Mouse (Mus musculus): Measurements from ENCODE around the gene 1810030O07Rik.
"Not testable (repeated sequence)": the region's sequence is repeated elsewhere in the genome, so short reads cannot be mapped to it uniquely, and the experiment has no call there.

1810030O07Rik gene

DNA sequence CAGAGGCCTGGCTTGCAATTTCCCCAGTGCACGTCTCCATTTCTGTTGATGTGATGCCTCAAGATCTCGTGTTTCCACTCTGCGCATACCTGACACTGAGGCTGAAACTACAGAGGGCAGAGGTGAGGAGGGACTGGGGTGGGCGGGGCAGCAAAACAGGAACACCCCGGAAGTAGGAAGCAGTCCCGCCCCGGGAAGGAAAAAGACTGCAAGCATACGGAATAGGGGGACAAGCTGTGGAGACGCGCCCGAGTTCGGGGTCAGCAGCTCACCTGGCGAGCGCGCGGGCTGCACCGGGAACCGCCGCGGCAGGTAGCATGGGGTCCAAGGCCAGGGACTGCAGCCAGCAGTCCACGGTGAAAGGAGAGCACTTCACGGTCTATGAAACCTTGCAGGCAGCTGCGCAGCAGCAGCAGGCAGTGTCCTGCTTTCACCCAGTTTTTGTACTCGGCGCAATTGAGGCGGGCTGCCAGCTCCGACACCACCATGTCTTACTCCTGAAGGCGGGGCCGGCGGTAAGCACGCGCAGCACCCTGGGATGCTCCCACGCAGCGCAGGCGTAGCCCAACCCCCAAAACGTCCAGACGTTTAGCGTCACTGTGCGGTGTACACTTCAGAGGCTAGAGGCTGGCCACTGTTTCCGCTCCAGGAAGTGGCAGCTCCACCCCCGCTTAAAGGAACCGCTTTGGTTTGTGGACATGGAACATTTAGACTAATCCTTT is at the start of gene 1810030O07Rik:
Gene 1810030O07Rik (minus strand): TSS at position 615 of the 722 bp plus-strand sequence.
- DNase-seq (ENCODE audit: low spot score) = peak; percentile 88

DNA sequence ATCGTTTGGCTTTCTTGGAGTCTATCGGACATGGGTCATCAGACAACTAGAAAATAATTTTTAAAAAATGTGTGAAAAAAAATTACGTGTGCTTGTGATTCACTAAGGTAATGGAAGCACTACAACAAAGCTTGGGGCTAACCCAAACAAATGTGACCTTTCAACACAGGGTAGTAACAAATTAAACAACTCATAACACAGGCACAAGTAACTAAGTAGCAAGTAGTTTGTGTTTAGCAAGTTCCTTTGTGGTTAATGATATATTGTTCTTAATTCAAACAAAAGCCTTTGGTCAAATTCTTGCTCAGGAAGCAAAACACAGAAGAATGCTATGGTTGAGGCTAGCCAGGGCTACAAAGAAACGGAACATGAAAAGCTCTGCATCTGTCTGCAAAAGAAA is 42.6 kb upstream of the 1810030O07Rik start:
- no peak for DNase-seq (ENCODE audit: low spot score)

DNA sequence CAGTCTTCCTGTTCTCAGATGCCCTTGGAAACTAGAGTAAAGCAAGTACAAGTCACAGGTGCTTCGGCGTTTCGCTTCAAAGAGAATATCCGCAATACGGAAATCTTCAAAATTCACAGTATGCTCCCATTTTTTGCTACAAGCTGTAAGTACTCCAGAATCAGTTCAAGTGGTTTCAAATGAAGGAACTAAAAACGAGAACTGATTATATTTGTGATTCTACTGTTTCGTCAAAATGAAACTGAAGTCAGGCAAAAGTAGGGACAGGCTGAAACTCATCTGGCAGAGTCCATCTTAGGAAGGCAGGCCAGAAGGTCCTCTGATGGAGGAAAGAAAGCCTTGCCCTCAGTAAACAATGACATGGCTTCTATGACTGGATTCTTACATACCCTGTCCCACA is 40.3 kb upstream of the 1810030O07Rik start:
- DNase-seq (ENCODE audit: low spot score) = no peak

DNA sequence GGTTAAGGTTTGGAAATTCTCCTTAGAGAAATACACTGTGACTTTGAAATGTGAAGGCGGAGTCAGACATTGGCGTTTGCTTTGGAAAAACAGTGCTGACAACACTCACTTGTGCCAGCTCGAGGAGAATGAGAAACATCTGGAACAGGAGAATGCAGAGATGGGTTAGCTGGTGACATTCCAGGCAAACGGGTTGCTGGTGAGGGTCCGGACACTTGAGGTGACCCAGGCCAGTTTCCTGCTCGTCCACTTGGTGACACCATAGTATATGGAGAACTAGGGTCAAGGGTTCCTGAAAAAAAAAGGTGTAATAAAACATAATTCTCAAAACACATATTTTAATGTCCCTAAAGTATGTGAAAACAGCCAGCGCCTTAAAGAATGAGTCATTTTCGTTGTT is 13.4 kb upstream of the 1810030O07Rik start:
- no peak for DNase-seq (ENCODE audit: low spot score)

DNA sequence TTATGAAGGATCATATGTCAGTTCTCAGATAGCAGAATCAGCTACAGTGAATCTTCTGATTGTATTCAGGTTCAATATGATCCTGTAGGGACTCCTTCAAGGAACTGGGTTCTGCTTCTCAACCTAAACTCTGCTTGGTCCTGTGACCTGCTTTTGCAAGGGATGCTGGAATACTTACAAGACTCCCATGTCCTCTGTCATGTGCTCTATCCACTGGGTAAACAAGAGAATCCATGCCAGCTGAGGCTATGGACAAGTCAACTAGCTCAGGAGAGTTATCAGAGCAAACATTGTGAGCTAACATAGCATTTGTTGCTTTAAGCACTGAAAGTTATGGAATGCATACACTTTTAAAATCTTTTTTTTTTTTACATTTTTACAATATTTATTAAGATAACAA is 12.6 kb upstream of the 1810030O07Rik start:
- DNase-seq (ENCODE audit: low spot score) = no peak

DNA sequence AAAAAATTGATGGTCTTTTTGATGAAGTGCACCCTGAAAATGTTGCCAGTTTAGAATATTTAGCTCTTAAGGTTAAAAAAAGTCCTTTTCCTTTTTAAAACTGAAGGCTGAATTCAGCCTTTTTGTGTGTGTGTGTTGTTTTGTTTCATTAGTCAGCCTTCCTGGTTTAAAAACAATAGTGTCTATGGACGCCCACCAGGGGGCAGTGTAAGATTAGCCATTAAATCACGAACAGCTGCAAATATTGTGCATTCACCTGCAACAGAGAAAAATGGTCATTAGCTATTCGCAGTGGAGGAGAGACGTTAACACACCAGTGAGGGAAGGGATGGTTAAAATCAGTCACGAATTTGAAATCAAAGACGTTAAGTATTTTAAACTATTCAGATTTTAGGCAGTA is 3.9 kb upstream of the 1810030O07Rik start:
- peak; percentile 78 for DNase-seq (ENCODE audit: low spot score)

DNA sequence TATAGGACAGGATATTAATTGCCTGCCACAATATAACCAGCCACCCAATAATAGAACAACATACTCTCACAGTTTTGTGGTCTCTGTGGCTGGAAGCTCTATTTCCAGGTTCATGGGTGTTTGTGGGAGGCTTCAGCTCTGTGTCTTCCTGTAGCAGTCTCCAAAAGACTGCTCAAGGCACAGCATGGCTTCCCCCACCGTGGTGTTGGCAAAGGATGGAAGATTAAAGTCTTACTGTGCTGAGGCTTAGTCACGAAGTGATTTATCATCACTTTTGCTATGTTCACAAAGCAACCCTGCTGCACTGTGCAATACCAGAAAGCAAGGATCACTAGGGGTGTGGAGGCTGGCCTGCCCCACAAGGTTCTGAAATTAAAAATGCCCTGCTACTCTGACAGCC is 19.6 kb downstream of the 1810030O07Rik start:
- DNase-seq (ENCODE audit: low spot score) = no peak

DNA sequence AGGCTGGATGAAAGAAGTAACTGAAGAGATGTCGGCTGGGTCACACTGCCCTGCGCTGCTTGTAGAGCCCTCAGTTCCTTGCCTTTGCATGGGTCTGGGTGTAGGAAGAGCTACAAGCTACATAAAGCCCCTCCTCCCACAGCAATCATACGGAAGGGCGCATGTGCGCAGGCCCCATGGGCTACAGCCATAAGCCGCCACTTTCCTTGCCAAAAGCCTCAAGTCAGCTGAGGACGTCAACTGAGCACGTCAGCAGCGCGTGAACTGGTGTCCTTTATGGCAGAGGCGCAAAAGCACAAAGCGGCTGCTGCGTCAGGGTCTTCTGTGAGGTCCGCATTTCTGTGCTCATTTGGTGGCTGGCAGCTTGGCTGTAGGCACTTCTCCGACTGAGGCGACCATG is 21.6 kb downstream of the 1810030O07Rik start:
- DNase-seq (ENCODE audit: low spot score) = no peak

DNA sequence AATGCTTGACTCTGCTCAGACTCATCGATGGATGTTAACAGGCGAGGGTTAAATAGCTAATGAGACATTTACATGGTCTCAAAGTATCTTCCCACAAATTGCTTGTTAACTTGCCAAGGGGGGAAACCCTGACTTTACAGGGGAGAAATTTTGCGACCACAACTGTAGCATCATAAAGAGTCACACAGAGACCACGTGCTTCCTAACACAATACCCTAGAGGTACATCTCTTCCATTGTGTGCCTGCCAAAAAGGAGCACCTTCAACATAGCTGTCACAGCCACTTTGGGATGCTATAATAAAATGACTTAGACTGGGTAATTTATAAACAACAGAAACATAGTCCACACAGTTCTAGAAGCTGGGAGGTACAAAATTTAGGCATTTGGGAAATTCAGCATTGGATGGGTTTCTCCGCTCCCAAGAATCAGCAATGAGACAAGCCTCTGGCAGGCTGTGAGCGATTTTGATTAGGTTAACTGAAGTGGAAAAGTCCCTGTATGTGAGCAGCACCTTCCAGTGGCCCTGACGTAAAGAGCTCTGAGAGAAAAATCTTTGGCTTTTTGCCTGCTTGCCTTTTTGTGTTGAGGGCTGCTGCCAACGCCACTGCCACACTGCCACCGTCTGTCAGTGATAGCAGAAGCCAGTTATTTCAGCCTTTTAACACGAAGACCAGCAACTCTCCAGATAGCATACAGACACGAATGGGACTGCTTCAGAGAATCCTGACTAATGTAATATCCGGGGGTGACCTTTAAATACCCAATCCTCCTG is 27.8 kb downstream of the 1810030O07Rik start:
- DNase-seq (ENCODE audit: low spot score) = no peak

DNA sequence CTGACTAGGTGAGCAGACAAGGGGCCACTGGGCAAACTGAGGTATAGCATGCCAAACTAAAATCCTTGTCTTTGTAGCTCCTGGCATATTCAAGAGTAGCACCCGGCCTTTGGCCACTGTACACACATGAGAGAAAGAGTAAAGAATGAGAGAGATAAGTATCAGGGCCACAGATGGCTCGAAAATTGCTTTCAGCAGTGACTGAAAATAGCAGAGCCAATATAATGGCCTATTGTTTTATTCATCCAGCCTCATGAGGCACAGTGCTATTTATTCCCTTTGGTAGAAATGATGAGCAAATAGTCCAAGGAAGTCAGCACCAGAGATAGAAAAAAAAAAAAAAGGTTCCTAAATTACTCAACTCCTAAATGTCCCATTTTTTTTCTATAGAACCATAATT is 28.5 kb downstream of the 1810030O07Rik start:
- DNase-seq (ENCODE audit: low spot score) = no peak

DNA sequence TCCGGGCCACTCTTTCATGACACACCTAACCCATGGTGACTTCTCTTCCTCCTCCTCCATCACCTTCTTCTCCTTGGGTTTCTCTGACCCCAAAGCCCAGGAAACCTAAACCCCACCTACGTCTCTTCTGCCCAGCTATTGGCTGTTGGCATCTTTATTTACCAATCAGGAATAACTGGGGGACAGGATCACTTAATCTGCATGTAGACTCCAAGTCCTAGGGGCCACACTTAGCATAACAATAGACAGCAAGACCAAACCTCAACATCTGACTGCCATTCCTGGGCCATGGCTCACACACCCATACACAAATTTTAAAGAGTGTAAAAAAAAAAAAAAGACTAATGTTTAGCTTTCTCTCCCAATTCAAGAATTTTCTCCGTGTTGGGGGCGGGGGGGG is 48.3 kb downstream of the 1810030O07Rik start:
- no peak for DNase-seq (ENCODE audit: low spot score)

DNA sequence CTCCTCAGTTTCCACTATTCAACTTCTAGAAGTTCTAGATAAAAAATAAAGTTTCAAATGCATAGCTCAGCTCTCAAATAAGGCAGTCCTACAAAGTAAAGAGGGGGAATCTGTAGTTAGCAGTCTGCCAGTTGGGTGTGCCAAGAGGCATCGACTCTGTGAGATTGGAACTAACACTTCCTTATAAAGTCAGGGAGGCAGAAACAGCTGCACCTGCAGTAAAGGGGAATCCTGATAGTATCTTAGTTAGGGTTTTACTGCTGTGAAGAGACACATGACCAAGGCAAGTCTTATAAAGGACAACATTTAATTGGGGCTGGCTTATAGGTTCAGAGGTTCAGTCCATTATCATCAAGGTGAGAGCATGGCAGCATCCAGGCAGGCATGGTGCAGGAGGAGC is 61.1 kb downstream of the 1810030O07Rik start:
- DNase-seq (ENCODE audit: low spot score) = not testable (repeated sequence)

DNA sequence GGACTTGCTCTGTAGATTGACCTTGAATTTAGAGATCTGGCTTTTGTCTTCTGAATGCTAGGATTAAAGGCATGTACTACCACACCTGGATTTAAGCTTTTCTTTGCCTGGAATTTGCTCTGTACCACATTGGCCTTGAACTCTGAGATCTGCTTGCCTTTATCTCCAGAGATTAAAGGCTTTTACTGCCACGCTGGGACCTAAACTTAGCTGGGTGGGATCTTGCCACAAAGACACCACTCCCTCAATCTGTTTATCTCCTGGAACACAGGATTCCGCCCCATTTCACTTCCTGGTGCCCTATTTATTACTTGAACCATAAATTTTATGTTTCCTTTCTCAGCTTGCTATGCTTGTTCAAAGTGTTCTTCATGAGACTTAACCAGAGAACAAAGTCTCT is 62.3 kb downstream of the 1810030O07Rik start:
- DNase-seq (ENCODE audit: low spot score) = no peak

DNA sequence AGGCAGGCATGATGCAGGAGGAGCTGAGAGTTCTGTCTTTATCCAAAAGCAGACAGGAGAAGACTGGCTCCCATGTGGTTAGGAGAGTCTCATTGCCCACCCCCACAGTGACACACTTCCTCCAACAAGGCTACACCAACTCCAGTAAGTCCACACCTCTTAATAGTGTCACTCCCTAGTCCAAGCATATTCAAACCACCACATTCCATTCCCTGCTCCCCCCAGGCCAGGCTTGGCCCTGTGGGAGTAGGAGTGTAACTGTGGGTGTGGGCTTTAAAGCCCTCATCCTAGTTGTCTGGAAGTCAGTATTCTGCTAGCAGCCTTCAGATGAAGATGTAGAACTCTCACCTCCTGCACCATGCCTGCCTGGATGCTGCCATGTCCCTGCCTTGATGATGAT is 62.9 kb downstream of the 1810030O07Rik start:
- not testable (repeated sequence) for DNase-seq (ENCODE audit: low spot score)

Measured in testis, postnatal 10 days (tissue).